Mouse (Mus musculus): ENCODE measurements around the gene Deup1. TPM values are rescaled to one million over a fixed set of nuclear protein-coding genes. Genes with fewer than 3 reads are reported as not detected.
A peak's percentile ranks its signal among the peaks of the same experiment; 100 is the strongest.

Gene Deup1
- polyA plus RNA-seq (2012; rRNA removed), result 0.63 and 1.3 TPM in 2 replicates

DNA sequence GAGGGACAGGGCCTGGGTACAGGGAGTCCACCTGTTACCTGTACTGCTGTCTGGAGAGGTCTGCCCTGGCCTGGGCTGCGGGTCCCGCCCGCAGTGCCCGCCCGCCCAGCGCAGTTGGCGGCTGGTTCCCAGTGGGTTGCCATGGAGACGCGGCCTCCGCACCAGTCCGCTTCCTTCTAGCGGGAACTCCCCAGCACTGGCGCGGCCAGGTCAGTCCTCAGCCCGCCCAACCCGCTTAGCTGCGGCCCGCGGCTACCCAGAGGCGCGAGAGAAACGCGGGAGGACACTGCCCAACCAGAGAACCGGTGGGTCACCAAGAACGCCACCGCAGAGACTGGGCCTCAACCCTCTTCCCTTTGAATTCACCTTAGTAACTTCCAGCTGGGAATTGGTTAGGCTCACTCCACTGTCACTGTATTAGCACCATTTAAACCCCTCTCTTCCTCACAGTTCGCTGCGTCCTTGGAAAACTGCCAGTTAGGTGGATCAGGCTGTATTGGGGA is at the start of gene Deup1:
Deup1 (minus strand) TSS at position 149 of the 503 bp plus-strand sequence.
- TF ChIP-seq CTCF (IDR thresholded peaks at IDR 0.05; ENCODE audit: borderline replicate concordance, extremely low read depth, insufficient read depth, insufficient read length), result no peak
- peak; percentile 75 for DNase-seq (ENCODE audit: low read depth)

DNA sequence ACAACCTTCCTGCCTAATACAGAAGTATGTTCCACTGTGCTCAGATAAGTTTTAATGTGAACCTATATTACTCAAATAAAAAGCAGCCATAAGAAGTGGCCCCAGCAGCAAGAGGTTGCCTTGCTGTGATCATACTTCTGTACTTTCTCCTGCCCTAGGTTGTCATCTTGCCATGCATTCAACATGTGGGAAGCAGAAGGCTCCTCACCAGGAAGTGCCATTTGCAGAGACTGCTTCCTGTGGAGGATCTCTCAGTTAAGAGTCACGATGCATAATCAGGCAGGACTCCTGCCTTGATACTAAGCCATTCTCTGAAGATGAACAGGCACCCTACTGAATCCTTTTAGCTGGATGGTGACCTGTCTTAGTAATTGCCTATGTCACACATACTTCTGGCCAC is 44.5 kb upstream of the Deup1 start:
- TF ChIP-seq CTCF (IDR thresholded peaks at IDR 0.05; ENCODE audit: borderline replicate concordance, extremely low read depth, insufficient read depth, insufficient read length), result no peak
- no peak for TF ChIP-seq POLR2A (IDR thresholded peaks at IDR 0.05; ENCODE audit: borderline replicate concordance, extremely low read depth, insufficient read depth, insufficient read length, poor library complexity, severe bottlenecking)
- peak; percentile 10 for DNase-seq (ENCODE audit: low read depth)

DNA sequence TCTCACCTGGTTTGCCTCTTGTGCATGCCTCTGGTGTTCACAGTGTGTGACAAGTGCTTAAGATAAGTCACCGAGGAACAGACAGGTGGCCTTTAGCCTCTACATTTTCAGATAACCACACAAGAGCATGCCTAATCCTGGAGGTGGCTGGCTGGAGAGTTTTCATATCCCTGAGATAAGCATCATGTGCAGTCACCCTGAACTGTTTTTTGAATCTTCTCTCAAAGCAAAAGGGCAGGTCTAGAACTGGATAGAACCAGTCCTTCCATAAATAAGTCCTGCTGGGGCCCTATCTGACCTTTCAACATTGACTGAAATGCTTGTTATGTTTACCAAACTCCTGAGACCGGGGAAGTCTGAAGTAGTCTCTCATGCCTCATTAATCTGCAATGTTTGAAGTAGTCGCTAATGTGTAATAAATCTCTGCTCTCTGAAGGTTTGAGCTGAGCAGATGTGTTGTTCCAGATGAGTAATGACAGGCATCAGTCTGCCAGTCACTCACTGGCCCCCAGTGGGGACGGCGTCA is 42.3 kb upstream of the Deup1 start:
- TF ChIP-seq CTCF (IDR thresholded peaks at IDR 0.05; ENCODE audit: borderline replicate concordance, extremely low read depth, insufficient read depth, insufficient read length), result no peak
- TF ChIP-seq POLR2A (IDR thresholded peaks at IDR 0.05; ENCODE audit: borderline replicate concordance, extremely low read depth, insufficient read depth, insufficient read length, poor library complexity, severe bottlenecking), result no peak
- DNase-seq (ENCODE audit: low read depth), result peak; percentile 12

DNA sequence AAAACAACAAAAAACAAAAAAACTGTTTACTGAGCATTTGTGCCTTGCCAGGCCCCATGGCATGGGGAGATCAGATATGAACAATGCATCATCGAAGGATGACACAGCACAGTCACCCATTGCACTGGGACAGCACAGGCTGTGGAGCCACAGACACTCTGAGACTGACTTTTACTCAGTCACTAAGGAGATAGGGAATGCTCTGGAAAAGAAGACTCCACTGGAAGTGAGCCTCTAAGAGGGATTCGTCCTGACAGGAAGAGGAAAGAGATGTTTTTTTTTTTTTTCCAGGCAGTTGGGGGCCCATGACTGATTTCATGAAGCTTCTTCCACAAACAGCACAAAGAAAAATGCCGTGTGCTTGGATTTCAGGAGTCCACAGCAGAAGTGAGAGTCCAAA is 41.7 kb upstream of the Deup1 start:
- DNase-seq (ENCODE audit: low read depth), result no peak
- TF ChIP-seq POLR2A (IDR thresholded peaks at IDR 0.05; ENCODE audit: borderline replicate concordance, extremely low read depth, insufficient read depth, insufficient read length, poor library complexity, severe bottlenecking) (no peak), CTCF (IDR thresholded peaks at IDR 0.05; ENCODE audit: borderline replicate concordance, extremely low read depth, insufficient read depth, insufficient read length) (no peak)

DNA sequence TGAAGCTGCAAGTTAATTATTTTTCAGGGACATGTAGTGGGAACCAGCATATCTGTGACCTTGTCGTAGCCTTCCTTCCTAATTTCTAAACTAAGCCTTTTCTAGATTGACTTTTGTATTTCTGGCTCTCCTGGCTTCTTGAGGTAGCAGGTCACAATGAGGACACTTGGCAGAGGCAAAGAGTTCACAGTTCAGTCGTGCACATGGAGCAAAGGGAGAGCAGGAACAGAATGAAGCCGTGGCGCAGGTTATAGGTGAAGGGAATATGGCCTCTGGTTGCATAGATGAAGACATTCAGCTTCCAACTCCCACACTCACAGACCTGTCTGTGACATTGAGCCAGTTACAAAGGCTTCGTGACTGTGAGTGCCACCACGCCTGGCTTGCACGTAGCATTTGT is 36.9 kb upstream of the Deup1 start:
- DNase-seq (ENCODE audit: low read depth), result no peak
- TF ChIP-seq POLR2A (IDR thresholded peaks at IDR 0.05; ENCODE audit: borderline replicate concordance, extremely low read depth, insufficient read depth, insufficient read length, poor library complexity, severe bottlenecking), result no peak
- TF ChIP-seq CTCF (IDR thresholded peaks at IDR 0.05; ENCODE audit: borderline replicate concordance, extremely low read depth, insufficient read depth, insufficient read length), result no peak

DNA sequence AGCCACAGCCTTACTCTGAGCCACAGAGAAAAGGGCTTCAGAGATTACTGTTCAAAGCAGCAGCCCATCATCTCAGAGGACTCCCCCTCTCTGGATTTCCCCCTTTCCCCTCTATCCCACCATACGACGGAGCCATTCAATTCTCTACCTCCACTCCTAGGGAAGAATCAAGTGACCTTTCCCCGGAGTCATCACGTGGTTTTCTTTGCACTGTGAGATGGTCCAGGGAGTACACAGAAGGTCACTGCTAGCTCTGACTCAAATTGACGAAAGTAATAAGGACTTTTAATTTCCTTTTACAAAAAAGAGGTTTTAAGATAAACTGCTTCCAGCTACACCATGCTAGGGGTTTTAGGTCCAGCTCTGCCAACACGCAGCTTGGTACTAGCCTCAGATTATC is 31.3 kb upstream of the Deup1 start:
- no peak for DNase-seq (ENCODE audit: low read depth)
- TF ChIP-seq CTCF (IDR thresholded peaks at IDR 0.05; ENCODE audit: borderline replicate concordance, extremely low read depth, insufficient read depth, insufficient read length), result no peak
- TF ChIP-seq POLR2A (IDR thresholded peaks at IDR 0.05; ENCODE audit: borderline replicate concordance, extremely low read depth, insufficient read depth, insufficient read length, poor library complexity, severe bottlenecking), result no peak

DNA sequence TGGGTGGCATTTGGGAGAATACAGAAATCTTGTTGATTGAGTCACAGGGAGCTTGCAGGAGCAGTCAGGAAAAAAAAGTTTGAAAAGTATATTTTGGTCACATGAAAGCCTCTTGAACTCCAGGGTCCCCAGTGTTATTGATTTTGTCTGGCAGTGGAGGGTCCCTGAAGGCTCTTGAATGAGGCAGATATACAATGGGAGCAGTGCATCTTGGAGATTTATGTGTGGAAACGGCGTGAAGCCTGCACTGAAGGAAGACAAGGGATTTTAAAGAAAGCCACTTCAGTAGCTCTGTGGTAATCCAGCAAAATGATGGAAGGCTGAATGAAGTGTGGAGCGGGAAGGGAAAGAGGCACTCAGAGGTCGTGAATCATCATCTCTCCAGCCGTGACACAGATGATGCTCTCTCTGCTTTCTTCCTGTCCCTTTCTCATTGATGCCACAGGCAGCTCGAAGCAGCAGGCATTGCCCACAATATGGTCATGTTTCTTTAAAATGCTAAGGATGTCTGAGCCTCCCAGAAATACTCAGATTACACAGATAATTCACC is 30.6 kb upstream of the Deup1 start:
- DNase-seq (ENCODE audit: low read depth), result peak; percentile 33
- no peak for TF ChIP-seq POLR2A (IDR thresholded peaks at IDR 0.05; ENCODE audit: borderline replicate concordance, extremely low read depth, insufficient read depth, insufficient read length, poor library complexity, severe bottlenecking)
- no peak for TF ChIP-seq CTCF (IDR thresholded peaks at IDR 0.05; ENCODE audit: borderline replicate concordance, extremely low read depth, insufficient read depth, insufficient read length)

DNA sequence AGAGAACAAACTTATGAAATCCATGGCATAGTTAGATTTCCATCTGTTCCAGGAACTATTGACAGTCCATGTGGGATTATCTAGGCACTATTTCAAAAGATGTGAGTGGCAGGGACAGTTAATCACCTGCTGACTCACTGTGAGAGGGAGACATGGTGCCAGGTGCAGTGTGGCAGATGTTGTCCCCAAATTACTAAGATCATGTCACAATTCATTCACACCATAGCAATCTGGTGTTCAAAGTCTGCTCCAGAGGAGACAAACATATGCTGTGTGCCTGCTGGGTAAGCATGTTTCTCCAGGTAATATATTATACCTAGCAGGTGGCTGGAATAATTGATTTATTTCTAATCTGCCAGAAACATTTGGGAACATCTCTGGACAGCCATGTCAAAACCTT is 25.3 kb upstream of the Deup1 start:
- TF ChIP-seq POLR2A (IDR thresholded peaks at IDR 0.05; ENCODE audit: borderline replicate concordance, extremely low read depth, insufficient read depth, insufficient read length, poor library complexity, severe bottlenecking) (no peak), CTCF (IDR thresholded peaks at IDR 0.05; ENCODE audit: borderline replicate concordance, extremely low read depth, insufficient read depth, insufficient read length) (no peak)
- DNase-seq (ENCODE audit: low read depth), result peak; percentile 79

DNA sequence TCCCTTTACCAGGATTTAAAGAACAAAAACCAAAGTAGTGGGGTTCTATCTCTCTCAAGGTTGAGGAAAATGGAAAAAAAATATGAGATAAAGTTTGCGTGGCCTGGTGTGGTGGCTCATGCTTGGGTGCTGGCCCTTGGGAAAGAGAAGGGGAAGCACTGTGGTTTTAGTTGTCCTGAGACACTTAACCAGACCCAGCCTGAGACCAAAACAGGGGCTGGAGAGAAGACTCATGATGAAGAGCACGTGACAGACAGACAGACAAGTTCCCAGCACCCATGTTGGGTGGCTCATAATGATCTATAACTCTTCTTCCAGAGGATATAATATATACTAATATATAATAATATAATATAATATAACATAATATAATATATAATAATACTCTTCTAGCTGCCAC is 22.2 kb upstream of the Deup1 start:
- TF ChIP-seq POLR2A (IDR thresholded peaks at IDR 0.05; ENCODE audit: borderline replicate concordance, extremely low read depth, insufficient read depth, insufficient read length, poor library complexity, severe bottlenecking) (no peak), CTCF (IDR thresholded peaks at IDR 0.05; ENCODE audit: borderline replicate concordance, extremely low read depth, insufficient read depth, insufficient read length) (no peak)
- DNase-seq (ENCODE audit: low read depth), result no peak

DNA sequence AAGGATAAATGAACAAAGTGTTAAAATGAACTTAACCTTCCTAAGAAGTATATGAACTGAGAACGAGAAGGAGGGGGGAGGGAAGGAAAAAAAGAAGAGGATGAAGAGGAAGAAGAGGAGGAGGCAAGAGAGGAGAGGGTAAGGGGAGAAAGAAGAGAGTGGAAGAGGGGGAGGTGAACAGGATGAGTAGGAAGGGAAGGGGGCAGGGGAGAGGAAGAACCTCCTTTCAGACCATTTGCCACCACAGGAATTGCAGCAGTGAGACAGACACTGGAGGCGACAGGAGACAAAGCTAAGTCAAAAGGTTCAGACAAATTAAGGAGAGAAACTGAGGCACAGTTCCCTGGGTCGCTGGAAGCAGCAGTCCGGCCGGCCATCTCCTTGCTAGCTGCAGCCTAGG is 349 bp downstream of the Deup1 start:
- no peak for TF ChIP-seq POLR2A (IDR thresholded peaks at IDR 0.05; ENCODE audit: borderline replicate concordance, extremely low read depth, insufficient read depth, insufficient read length, poor library complexity, severe bottlenecking)
- no peak for TF ChIP-seq CTCF (IDR thresholded peaks at IDR 0.05; ENCODE audit: borderline replicate concordance, extremely low read depth, insufficient read depth, insufficient read length)
- no peak for DNase-seq (ENCODE audit: low read depth)

DNA sequence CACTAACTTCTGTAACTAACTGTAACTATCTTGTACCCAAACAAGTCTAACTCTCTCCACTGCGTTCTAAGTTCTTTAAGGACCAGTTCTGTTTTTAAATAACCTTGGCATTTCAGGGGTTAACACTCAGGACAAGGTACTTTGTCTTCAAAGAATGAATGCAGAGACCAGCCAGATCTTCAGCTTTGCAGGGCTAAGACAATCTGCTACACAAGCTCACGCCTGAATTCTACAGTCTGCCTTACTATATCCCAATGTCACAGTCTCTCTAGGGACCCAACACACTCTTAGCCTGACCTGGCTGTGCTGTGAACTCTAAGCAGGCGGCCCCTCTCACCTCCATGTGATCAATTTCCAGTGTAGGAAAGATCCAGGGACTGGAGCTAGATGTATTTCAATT is 3.0 kb downstream of the Deup1 start:
- no peak for DNase-seq (ENCODE audit: low read depth)
- TF ChIP-seq CTCF (IDR thresholded peaks at IDR 0.05; ENCODE audit: borderline replicate concordance, extremely low read depth, insufficient read depth, insufficient read length) (no peak), POLR2A (IDR thresholded peaks at IDR 0.05; ENCODE audit: borderline replicate concordance, extremely low read depth, insufficient read depth, insufficient read length, poor library complexity, severe bottlenecking) (no peak)

DNA sequence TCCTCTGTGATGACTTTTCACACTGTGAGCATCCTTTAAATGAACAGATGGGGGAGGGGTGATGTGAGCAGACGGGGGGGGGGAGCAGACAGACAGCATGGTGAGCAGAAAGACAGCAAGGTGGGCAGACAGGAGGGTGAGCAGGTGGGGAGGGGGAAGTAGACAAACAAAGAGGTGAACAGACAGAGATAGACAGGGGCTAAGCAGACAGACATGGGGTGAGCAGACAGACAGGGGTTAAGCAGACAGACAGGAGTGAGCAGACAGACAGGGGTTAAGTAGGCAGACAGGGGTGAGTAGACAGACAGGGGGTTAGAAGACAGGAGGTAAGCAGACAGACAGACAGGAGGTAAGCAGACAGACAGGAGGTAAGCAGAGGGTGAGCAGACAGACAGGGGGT is 8.0 kb downstream of the Deup1 start:
- DNase-seq (ENCODE audit: low read depth), result no peak
- no peak for TF ChIP-seq CTCF (IDR thresholded peaks at IDR 0.05; ENCODE audit: borderline replicate concordance, extremely low read depth, insufficient read depth, insufficient read length)
- no peak for TF ChIP-seq POLR2A (IDR thresholded peaks at IDR 0.05; ENCODE audit: borderline replicate concordance, extremely low read depth, insufficient read depth, insufficient read length, poor library complexity, severe bottlenecking)

Data from brain, embryonic 14.5 days (tissue).